Mouse (Mus musculus) megakaryocyte, embryonic 14.5 days (primary cell): ENCODE data around the gene Fam219b.

Experiments used
- FLI1 ChIP-seq: IDR thresholded peaks from 2 replicates; pipeline ENCODE4 v1.6.1; 2012; ENCODE audit warnings: low read length, inconsistent platforms, mixed read lengths
- GATA1 ChIP-seq: IDR thresholded peaks from 3 replicates; pipeline ENCODE4 v1.6.1; 2012; ENCODE audit warnings: mixed read lengths, low read length, inconsistent platforms, borderline replicate concordance

GRCm38 (mm10) chr9:57559568-57559967 is 22.2 kb downstream of the Fam219b start:
- TF ChIP-seq GATA1 (no peak), FLI1 (no peak)
